Mouse (Mus musculus) lung, postnatal 4 days (tissue): ENCODE measurements around the gene Rsf1.
A peak's percentile ranks its signal among the peaks of the same experiment; 100 is the strongest.

ENCODE experiments used
- DNase-seq, 2 experiments: peaks; one replicate each; pipeline ENCODE4 v3.0.0; 2021

Rsf1 gene

DNA sequence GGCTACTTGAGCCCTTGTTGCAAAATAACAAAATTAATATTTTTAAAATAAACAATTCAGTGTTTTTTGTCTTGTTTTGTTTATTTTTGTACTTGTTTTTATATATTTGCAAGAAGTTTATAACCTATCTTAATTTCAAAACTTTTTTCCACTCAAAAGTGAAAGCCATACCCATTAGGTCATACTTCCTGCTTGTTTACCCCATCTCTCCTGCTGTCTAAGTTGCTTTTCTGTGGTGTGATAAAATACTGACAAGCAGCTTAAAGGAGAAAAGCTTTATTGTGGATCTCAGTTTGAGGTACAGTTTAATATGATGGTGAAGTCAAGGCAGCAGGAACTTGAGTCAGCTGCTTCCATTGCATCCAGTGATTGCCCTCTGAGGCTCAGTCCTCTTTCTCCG lies 53.2 kb downstream of the Rsf1 start:
- no peak for DNase-seq

DNA sequence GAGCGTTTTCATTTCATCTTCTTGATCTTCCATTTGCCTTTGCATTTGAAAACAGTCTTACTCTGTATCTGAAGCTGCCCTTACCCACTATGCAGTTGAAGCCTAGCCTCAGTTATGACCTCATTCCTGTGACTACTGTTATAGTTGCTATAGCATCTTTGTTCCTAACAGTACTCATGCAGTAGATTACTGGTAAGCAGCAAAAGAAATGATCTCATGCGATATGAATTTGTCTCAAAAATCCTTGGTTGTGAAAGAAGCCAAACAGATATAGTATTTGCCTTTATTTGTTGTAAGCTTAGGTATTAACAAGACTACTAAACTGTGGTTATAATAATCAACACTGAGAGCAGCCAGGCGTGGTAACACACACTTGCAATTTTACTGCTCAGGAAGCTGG lies 65.4 kb downstream of the Rsf1 start:
- DNase-seq = no peak

DNA sequence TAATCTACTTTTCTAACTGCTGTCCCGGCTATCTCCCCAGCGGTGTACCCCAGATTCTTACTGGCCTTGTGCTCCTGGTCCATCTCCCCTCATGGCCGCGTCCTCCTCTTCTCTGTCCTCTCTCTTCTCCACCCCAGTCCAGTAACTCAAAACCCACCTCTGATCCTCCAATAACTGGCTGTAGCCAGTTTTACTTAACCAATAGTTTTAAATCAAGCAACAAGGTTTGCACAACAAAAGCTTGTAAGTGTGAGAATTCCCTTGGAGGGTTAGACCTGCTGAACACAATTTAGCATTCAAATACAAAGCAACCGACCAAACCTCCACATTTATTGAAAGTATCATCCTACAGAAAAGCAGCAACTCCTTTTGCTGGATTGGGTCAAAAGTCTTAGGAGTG lies 68.0 kb downstream of the Rsf1 start:
- DNase-seq = no peak

DNA sequence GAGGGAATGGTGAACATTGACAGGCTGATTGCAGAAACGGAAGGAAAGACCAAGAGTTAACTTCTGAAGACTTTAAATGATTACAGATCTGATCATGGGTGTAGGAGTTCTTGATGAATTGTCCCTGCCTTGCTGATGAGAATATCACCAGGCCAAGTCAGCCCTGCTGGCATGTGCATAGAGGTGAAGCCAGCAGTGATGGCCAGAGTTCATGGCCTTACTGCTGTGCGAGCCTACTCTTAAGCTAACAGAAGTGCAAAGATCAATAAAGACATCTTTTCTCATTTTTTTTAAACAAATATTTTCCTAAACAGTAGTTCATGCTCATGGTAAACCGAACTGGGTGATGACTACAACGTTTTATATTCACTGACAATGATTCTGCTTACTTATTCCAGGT lies 71.0 kb downstream of the Rsf1 start:
- no peak for DNase-seq

DNA sequence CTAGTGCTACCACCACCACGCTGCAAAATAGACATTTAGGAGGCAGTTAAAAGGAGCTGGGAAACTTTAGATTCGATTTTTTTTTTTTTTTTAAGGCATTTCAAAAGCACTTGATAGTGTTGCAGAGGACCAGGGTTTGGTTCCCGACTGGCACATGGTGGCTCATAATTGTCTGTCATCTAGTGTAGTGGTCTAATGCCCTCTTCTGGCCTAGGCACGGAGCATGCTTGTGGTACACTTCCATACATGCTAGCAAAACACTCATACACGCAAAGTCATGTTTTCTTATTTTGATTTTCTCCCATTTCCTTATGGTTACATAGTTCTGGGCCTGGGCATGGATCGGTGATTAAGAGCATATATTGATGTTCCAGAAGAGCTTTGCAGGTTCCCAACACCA lies 76.5 kb downstream of the Rsf1 start:
- DNase-seq = no peak

DNA sequence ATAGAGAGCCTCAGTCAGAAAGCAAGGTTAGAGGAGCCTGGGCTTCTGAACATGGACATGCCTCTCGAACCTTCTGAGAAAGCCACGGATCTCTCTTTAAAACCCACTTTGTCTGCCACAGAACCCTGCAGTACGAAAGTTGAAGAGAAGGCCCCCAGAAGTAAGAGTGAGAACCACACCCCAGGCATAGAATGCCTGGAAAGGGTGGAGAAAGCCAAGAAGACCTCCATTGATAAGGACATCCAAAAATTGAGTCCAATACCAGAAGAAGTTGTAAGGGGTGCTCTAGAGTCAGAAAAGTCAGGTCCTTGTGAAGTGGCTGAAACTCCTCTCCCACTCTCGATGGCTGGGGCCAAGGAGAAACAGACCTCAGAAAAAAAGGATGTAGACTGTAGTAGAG lies 81.9 kb downstream of the Rsf1 start:
- no peak for DNase-seq

DNA sequence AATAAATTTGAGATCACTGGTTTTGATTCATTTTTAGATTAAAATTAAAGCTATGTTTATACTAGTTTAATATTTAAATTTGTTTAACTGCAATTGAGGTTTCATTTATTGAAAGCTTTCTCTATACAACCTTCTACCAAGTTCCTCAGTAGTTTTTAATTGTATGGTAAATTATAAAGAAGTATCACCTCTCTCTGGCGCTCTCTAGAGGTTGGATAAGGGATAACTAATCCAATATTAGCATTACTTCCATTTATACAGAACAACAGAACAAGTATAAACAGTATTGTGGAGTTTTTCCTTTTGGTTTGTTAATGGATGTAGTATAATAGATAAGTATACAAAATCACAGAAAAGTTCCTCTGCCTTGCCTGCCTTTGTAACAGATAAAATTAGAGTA lies 99.5 kb downstream of the Rsf1 start:
- DNase-seq = no peak

DNA sequence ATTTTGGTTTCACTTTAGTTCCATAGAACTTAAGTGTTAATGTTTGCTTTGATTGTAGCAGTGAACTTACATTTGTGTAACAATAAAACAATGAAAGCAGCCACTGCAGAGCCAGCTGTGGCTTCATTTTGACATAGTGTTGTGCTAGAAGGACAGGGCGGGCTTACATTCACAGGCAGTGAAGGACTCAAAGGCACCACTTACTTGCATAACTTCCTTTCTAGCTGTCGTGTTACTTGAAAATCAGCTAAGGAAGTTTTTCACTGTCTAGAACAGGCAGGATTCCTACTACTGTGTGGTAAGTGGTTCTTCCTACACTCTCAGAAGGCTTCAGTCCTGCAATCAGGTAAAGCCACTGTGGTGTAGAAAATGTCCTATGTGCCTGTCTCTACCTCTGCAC lies 108.1 kb downstream of the Rsf1 start:
- DNase-seq = no peak

DNA sequence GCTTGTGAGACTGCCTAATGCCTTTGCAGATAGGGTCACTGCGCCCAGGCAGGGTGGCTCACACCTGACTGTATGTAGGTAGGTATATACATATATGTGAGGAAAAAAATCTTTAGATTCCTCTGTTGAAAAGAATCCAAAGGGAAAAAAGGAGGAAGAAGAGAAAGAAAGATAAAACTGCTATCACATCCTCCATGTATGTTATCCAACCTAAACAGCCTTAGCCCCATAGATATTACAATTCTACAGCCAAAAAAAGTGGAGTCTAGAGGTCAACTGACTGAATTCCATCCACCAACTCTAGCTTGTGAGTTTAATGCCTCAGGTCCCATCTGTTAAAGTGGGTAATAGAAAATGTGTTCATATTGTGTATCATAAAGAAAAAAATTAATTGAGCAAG lies 115.8 kb downstream of the Rsf1 start:
- no peak for DNase-seq

DNA sequence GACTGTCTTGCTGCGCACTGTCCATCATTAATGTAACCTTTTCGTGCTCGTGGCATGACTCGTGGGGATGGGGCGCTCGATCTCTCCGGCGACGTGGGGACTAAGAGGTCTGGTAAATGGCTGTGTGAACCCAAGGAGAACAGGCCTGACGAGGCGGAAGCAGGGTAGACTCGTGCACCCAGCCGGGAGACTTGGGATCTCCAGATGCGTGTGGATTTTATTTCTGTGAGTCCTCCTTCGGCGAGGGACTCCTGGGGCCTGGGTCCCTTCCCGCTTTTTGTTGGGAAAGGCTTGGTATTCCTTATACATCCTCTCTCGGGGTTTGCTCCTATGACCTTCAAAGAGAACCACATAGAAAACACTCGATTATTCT lies 116.4 kb downstream of the Rsf1 start:
- DNase-seq = no peak

DNA sequence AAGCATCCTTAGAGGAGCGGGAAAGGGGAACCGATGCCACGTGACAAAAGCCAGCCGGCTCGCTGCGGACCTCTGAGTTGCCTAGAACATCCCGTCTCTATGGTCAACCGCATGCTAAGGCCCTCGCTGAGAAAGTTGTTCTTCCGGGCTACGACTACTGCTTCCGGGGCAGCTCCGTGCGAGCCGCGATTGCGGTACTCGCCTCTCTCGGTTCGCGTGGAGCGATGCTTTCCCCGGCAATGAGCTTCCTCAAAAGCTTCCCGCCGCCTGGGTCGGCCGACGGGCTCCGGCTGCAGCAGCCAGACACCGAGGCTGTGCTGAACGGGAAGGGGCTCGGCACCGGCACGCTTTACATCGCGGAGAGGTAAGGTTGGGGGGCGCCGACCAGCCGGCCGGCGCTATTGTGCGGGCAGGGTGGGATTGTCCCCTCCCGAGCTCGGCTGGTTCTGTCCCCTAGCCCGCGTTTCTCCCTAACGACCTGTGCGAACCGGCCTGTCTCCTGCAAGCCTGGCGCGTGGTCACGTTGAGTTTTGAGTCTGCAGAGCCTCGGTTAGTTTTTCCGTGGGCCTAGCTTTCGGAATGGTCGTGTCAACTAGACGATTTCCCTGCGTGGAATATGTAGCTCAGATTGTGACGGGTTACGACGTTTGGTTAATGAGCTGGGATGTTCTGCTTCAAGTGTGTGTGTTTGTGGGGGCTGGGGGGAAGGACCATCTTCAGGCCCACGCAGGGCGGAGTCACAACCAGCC lies 117.0 kb downstream of the Rsf1 start, which contains the start of gene Clns1a:
Gene Clns1a (plus strand): TSS at position 129 of the 749 bp plus-strand sequence.
- DNase-seq = peak; percentile 92 to 93

DNA sequence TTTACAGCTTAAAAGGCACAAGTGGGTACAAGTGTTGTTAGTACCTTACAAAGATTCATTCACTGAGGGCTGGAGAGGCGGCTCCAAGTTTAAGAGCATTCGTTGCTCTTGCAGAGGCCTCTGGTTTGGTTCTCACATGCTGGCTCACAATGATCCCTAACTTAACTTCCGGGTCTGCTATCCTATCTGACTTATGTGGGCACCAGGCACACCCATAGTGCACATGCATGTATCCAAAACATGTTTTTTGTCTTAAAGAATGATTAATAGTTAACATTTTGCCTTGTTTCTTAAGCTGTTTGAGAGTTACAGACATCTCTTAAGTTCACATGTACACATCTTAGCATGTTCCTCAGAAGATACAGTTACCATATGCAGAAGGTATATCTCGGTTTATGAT lies 120.5 kb downstream of the Rsf1 start:
- no peak for DNase-seq

DNA sequence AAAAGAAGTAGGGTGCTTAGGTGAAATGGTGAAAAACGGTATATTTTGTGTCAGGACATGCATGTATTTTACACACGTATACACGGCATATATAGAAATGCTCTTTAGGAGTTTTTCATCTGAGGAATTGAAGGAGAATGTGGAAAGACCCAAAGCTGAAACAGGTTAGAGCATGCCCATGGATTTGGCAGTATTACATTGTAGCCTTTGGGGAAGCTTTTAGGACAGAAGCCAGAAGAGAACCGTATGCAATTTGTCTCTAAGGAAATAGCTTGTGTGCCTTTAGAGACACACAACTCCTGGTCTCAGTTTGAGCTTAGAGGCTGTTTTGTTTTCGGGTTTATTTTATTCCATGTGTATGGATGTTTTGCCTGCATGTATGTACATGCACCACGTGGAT lies 121.4 kb downstream of the Rsf1 start:
- DNase-seq = no peak

DNA sequence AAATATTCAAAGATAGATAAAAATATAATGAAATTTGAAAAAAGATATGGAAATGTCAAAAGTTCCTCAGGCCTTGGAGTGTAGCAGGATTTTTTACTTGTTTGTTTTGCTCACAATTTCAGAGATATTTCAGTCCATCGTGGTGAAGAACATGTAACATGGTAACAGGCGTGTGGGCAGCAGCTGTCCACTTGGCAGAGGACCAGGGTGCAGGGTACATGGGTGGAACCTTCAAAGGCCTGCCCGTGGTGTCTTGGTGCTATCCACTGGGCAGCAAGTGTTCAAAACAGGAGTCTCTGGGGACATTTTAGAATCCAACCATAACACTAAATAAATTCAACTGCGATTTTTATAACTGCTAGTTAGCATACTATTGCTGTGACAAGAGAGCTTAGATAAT lies 127.4 kb downstream of the Rsf1 start:
- no peak for DNase-seq

DNA sequence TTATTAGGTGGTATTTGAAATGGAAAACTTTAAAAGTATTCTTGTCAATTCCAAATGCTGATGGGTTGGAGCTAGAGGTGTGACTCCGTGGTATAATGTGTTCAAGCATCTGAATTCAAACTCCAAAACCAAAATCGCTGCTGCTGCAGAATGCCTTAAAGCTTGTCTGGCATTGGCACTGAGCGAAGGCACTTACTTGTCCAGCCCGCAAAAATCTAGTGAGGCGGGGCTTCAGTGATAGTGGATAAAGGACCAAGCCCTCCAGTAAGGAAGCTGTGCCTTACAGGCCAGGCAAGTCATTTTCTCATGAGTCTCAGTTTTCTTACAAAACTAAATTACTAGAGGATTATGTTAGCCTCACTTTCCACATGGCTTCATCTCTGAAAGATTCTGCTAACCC lies 128.1 kb downstream of the Rsf1 start:
- DNase-seq = no peak

DNA sequence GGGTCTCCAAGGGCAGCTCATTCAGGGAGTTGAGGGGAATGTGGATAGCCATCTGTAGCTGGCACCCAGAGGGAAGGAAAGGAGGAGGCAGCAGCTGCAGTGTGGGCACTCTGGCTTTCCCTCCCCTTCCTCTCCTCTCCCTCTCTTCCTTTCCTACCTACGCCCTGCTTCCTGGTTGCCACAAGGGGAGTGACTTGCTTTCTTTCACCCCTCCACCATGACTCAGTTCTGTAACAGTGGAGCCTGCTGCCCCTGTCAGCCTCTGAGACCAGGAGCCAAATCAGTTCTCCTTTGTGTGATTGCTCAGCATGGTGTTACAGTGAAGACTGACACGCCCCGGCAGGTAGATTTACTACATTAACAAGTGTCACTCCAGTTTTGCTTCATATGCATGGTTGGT lies 129.5 kb downstream of the Rsf1 start:
- no peak for DNase-seq

DNA sequence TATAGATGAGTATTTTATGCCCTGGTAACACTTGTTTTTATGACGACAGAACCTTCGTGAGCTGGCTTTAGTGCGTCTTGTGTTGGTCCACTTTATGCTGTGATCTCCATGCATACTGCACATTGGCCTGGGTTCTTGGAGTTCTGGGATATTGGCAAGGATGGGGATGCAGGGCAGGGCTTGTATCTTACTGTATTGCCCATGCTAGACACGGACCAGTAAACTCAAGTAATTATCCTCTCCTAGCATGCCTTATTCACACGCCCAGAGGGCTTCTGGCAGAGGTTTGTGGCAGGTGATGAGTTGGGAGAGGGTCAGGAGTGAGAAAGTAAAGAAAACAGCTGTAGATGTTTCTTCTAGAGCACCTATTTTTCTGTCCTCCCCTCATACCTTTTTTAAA lies 135.0 kb downstream of the Rsf1 start:
- DNase-seq = no peak

DNA sequence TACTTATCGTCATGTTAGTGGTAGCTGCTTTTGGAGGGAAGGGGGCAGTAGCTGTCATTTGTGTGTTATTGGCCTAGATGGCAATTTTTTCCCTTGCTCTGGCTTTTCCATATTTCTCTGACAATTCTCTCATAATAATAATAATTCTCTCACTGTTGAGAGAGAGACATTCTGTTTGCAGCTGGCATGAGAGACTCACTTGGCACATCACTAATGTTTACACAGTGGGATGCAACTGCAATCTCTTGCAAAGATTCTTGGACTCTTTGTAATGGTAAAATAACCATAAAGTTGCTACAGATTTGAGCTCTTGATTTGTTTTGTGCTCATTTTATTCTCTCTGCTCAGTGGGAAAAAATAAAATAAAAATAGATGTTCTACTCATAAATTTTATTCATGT lies 137.6 kb downstream of the Rsf1 start:
- no peak for DNase-seq

DNA sequence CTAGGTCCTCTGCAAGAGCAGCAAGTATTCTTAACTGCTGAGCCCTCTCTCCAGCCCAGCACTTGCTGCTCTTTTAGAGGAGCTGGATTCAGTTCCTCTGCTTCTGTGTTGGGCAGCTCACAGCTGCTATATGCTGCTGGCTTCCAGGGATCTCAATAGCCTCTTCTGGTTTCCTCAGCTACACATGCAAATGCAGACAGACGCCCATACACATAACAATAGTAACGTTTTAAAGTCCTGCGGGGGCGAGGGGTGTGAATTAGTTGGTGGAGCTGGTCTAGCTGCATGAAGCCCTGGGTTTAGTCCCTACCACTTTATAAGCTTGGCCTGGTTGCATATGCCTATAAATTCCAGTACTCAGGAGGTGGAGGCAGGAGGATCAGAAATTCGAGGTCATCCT lies 139.4 kb downstream of the Rsf1 start:
- DNase-seq = no peak

DNA sequence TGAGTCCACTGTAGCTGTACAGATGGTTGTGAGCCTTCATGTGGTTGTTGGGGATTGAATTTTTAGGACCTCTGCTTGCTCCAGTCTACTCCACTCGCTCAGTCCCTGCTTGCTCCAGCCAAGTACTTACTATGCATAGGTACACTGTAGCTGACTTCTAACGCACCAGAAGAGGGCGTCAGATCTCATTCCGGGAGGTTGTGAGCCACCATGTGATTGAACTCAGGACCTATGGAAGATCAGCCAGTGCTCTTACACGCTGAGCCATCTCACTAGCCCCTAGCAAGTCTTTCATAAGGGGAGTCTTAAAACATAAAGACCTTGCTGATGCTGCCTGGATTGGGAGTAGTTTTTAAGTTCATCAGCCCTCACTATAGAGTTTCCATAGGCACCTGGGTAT lies 140.4 kb downstream of the Rsf1 start:
- DNase-seq = no peak

DNA sequence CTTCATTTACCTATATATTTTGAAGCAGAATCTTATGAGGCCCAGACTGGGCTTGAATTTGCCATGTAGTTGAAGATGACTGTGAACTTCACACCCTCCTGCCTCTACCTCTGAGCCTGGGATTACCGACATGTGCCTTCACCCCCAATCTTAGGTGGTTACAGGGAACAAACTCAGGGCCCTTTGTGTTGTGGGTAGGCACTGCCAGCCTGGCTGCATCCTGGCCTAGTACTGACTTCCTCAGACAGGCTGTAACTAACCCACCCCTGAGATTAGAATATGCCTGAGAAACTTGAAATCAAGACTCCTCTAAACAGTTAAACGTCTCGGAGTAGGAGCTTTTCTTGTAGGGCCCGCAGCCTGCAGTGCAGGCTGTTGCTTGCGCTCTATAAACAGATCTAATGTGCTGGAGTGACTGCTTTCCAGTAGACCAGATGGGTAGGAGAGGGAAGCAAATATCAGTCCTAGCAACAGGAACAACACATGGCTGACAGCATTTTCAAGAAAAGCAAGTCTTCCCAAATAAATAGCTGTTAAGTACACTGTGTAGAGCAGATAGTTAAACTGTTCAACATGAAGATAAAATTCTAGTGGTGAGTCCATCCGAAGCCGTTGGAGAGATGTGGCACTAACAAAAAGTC lies 142.7 kb downstream of the Rsf1 start:
- DNase-seq = no peak

DNA sequence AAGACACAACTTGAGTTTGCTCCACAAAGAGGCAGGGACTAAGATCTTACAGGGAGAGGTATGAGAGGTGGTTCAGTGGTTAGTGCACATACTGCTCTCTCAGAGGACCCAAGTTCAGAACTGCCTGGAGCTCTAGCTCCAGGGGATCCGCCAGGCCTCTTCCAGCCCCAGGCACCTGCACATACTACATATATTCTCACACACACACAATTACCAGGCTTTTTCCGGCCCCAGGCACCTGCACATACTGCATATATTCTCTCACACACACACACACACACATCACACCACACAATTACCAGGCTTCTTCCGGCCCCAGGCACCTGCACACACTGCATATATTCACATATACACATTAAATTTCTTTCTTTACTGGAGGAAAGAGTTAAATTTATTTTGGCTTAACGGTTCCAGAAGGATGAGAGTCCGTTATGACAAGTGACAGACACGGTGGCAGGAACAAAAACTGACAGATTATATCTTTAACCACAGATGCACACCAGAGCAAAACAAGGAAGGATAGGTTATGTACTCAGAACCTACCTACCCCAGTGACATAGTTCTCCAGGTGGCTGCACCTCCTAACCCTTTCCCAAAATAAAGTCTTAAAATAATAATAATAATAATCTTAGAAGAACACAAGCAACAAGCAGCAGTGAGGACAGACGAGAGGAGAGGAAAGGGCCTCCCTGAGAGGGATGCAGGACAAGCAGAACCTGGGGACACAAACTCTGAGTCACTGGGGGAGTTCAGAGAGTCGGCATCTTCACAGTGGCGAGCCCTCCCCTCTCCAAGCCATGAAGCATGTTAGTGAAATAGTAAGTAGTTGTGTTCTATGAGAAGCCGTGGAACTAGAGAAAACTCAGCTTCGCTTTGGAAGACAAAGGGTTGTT lies 144.2 kb downstream of the Rsf1 start:
- no peak for DNase-seq

DNA sequence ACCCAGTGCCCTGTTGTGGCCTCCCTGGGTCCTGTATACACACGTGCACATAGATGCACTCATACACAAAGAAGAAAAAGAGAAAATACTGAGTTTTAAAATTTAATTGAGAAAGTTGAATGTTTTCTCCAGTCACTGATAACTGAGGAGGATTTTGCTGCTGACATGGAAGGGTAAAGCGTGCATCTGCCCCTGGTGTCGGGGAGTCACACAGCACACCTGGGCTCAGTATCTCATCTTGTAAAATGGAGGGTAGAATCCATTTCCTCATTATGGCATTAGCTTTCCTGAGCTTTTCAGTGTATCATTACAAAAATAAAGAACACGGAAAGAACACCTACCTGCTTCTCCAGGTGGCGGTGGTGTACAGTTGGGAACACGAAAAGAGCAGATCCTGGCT lies 145.7 kb downstream of the Rsf1 start:
- DNase-seq = no peak

DNA sequence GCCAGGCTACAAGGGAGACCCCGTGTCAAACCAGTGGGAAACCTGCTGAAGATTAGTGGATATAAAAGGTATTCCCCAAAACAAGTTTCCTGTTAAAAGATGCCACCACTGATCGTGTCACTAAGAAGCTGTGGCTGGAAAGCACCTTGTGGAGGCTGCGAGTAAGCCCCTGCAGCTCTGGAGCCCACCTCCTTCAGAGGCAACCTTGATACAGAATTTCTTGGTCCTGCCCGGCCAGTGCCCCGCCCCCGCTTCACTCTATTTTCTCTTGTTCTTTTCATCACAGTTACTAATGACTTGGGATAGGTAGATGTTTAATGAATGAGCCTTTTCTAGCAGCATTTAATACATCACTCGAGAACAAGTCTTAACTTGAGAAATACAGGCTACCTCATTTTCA lies 146.4 kb downstream of the Rsf1 start:
- no peak for DNase-seq
